Mouse (Mus musculus) hindbrain, embryonic 13.5 days (tissue): ENCODE results near the gene Ambra1. TPM values are rescaled to one million over a fixed set of nuclear protein-coding genes. Genes with fewer than 3 reads are reported as not detected.
A peak's percentile ranks its signal among the peaks of the same experiment; 100 is the strongest.
"Not testable (repeated sequence)": the region's sequence is repeated elsewhere in the genome, so short reads cannot be mapped to it uniquely, and the experiment has no call there.

Experiments
- ATAC-seq: fragments of 200-750 bp; cut with Nextera tagmentation; 2 replicates; pipeline ENCODE4 v1.8.0; 2017; ENCODE audit warnings: moderate TSS enrichment; ENCODE audit not compliant: low FRiP score
- H3K27ac ChIP-seq: fragments of 300-500 bp; sonication (generic); 2 replicates; pipeline ENCODE4 v1.5.1; 2015; ENCODE audit warnings: inconsistent platforms, mild to moderate bottlenecking, moderate library complexity
- H3K27me3 ChIP-seq: fragments of 300-500 bp; sonication (generic); 2 replicates; pipeline ENCODE4 v1.6.1; 2015; ENCODE audit warnings: mild to moderate bottlenecking, inconsistent platforms
- H3K36me3 ChIP-seq: fragments of 300-500 bp; sonication (generic); 2 replicates; pipeline ENCODE4 v1.6.1; 2015; ENCODE audit warnings: mild to moderate bottlenecking, inconsistent platforms
- H3K4me1 ChIP-seq: fragments of 300-500 bp; sonication (generic); replicated peaks from 2 replicates; pipeline ENCODE4 v1.6.1; 2015; ENCODE audit warnings: inconsistent platforms
- H3K4me2 ChIP-seq: fragments of 300-500 bp; sonication (generic); 2 replicates; pipeline ENCODE4 v1.6.1; 2015; ENCODE audit warnings: inconsistent platforms, mild to moderate bottlenecking, moderate library complexity
- H3K4me3 ChIP-seq: fragments of 300-500 bp; sonication (generic); 2 replicates; pipeline ENCODE4 v1.5.1; 2015; ENCODE audit warnings: mild to moderate bottlenecking, inconsistent platforms
- H3K9ac ChIP-seq: fragments of 300-500 bp; sonication (generic); 2 replicates; pipeline ENCODE4 v1.6.1; 2015; ENCODE audit warnings: mild to moderate bottlenecking, inconsistent platforms
- H3K9me3 ChIP-seq: fragments of 300-500 bp; sonication (generic); 2 replicates; pipeline ENCODE4 v1.6.1; 2016; ENCODE audit warnings: inconsistent platforms
- WGBS: fragments of 180-500 bp; shearing (Covaris S2); methylation state at CpG from one replicate; pipeline ENCODE4 v1.1.7; 2015; 5-methylcytosine and 5-hydroxymethylcytosine counted together
- polyA plus RNA-seq: library from polyadenylated mRNA; unstranded; fragments of >200 nt; fragmentation: Nextera tagmentation; extraction: Ambion mirVana; gene quantifications from 2 replicates; pipeline ENCODE4 v1.2.1, GENCODE M21; 2015

Ambra1 gene
- polyA plus RNA-seq, 1 experiment from 2014 or later = 21.8 TPM

- WGBS = under 1% methylated on average over 66 of the region's 66 CpGs
- H3K27me3 ChIP-seq = no peaks in the 10 kb centered on the region
- H3K4me3 ChIP-seq = peak within 1 kb of the TSS; percentile 84
- H3K9ac ChIP-seq = peak within 1 kb of the TSS; percentile 89
- peak within 1 kb of the TSS; percentile 80 for H3K27ac ChIP-seq
- no peaks in the 10 kb centered on the region; the same call in none of the 2 replicates for H3K36me3 ChIP-seq
- ATAC-seq = peak; percentile 99
- H3K4me2 ChIP-seq = peak within 1 kb of the TSS; percentile 93
- H3K4me1 ChIP-seq = peaks cover 38% of the 10 kb centered on the region
- no peaks in the 10 kb centered on the region for H3K9me3 ChIP-seq
Measured at GRCm38 (mm10) chr2:91710272-91711234, 19.4 kb upstream of the Ambra1 start, which contains the start of the genes Atg13 and Harbi1. TSS of gene Atg13 (minus strand) at chr2:91710576. TSS of gene Harbi1 (plus strand) at chr2:91710852.

GRCm38 (mm10) chr2:91711256-91711925, 18.5 kb upstream of the Ambra1 start:
- Histone ChIP-seq H3K27me3 (no peaks in the 10 kb centered on the region), H3K4me3 (peak overlapping the region; percentile 84), H3K4me2 (peak overlapping the region; percentile 93), H3K4me1 (peaks cover 38% of the 10 kb centered on the region), H3K9ac (peak overlapping the region; percentile 89), H3K27ac (peak overlapping the region; percentile 80), H3K9me3 (no peaks in the 10 kb centered on the region), H3K36me3 (peaks cover 4% of the 10 kb centered on the region)
- ATAC-seq = no peak
- 4% methylated on average over 8 of the region's 8 CpGs for WGBS

- Histone ChIP-seq H3K9ac (0 out of 2 replicates have a peak overlapping the region, but pooled peaks have one; percentile 43), H3K4me3 (no peak overlapping the region), H3K36me3 (peaks cover 21% of the 10 kb centered on the region), H3K9me3 (no peaks in the 10 kb centered on the region), H3K4me2 (no peak overlapping the region), H3K27me3 (no peaks in the 10 kb centered on the region), H3K4me1 (peaks cover 29% of the 10 kb centered on the region), H3K27ac (no peak overlapping the region)
- 88% methylated on average over 1 of the region's 1 CpGs for WGBS
- ATAC-seq = no peak
Measured at GRCm38 (mm10) chr2:91714921-91715320, 15.0 kb upstream of the Ambra1 start.

- no peak overlapping the region for H3K4me2 ChIP-seq
- ATAC-seq = no peak
- no peak overlapping the region for H3K9ac ChIP-seq
- H3K36me3 ChIP-seq = peaks cover 36% of the 10 kb centered on the region
- H3K4me3 ChIP-seq = no peak overlapping the region
- no peaks in the 10 kb centered on the region for H3K9me3 ChIP-seq
- H3K27me3 ChIP-seq = no peaks in the 10 kb centered on the region
- WGBS = 89% methylated on average over 6 of the region's 6 CpGs
- H3K27ac ChIP-seq = no peak overlapping the region
- H3K4me1 ChIP-seq = peaks cover 12% of the 10 kb centered on the region; the same call in 1 of the 2 replicates
Measured at GRCm38 (mm10) chr2:91718276-91718675, 11.7 kb upstream of the Ambra1 start.

GRCm38 (mm10) chr2:91723382-91723781, 6.6 kb upstream of the Ambra1 start:
- no peaks in the 10 kb centered on the region for H3K4me1 ChIP-seq
- H3K4me3 ChIP-seq = no peak overlapping the region
- 84% methylated on average over 4 of the region's 4 CpGs for WGBS

GRCm38 (mm10) chr2:91723951-91724350, 6.0 kb upstream of the Ambra1 start:
- H3K4me3 ChIP-seq = no peak overlapping the region
- H3K9me3 ChIP-seq = no peaks in the 10 kb centered on the region
- H3K4me2 ChIP-seq = no peak overlapping the region
- no peak overlapping the region for H3K27ac ChIP-seq
- peaks cover 22% of the 10 kb centered on the region for H3K36me3 ChIP-seq
- peaks cover 10% of the 10 kb centered on the region; the same call in 1 of the 2 replicates for H3K27me3 ChIP-seq
- no peaks in the 10 kb centered on the region for H3K4me1 ChIP-seq
- no peak overlapping the region for H3K9ac ChIP-seq
- no peak for ATAC-seq

More at GRCm38 (mm10) chr2:91723382-91723781, 6.6 kb upstream of the Ambra1 start:
- peaks cover 10% of the 10 kb centered on the region; the same call in 1 of the 2 replicates for H3K27me3 ChIP-seq
- H3K27ac ChIP-seq = no peak overlapping the region
- no peaks in the 10 kb centered on the region for H3K9me3 ChIP-seq
- H3K4me2 ChIP-seq = no peak overlapping the region
- peaks cover 25% of the 10 kb centered on the region for H3K36me3 ChIP-seq
- ATAC-seq = no peak
- H3K9ac ChIP-seq = no peak overlapping the region

- Histone ChIP-seq H3K4me3 (no peak overlapping the region), H3K4me2 (no peak overlapping the region), H3K9me3 (no peaks in the 10 kb centered on the region), H3K27ac (no peak overlapping the region), H3K9ac (no peak overlapping the region), H3K36me3 (peaks cover 17% of the 10 kb centered on the region), H3K27me3 (peaks cover 10% of the 10 kb centered on the region; the same call in 1 of the 2 replicates), H3K4me1 (no peaks in the 10 kb centered on the region)
- ATAC-seq = no peak
- WGBS = 76% methylated on average over 2 of the region's 2 CpGs
Measured at GRCm38 (mm10) chr2:91724716-91725115, 5.2 kb upstream of the Ambra1 start.

- ATAC-seq, H3K4me2 ChIP-seq, H3K4me3 ChIP-seq, H3K36me3 ChIP-seq, H3K27me3 ChIP-seq, H3K9me3 ChIP-seq, H3K4me1 ChIP-seq, H3K9ac ChIP-seq, H3K27ac ChIP-seq: not testable (repeated sequence)
- 53% methylated on average over 4 of the region's 4 CpGs for WGBS
Measured at GRCm38 (mm10) chr2:91725476-91725875, 4.5 kb upstream of the Ambra1 start.

- Histone ChIP-seq H3K9me3 (no peaks in the 10 kb centered on the region), H3K9ac (no peak overlapping the region), H3K27ac (no peak overlapping the region), H3K4me2 (no peak overlapping the region), H3K4me1 (peaks cover 7% of the 10 kb centered on the region; the same call in 1 of the 2 replicates), H3K36me3 (no peaks in the 10 kb centered on the region), H3K27me3 (peaks cover 10% of the 10 kb centered on the region; the same call in 1 of the 2 replicates), H3K4me3 (no peak overlapping the region)
- ATAC-seq = no peak
- 87% methylated on average over 3 of the region's 3 CpGs for WGBS
Measured at GRCm38 (mm10) chr2:91727011-91727410, 2.9 kb upstream of the Ambra1 start.

GRCm38 (mm10) chr2:91729571-91729970, 363 bp upstream of the Ambra1 start:
- H3K27ac ChIP-seq = peak overlapping the region; percentile 94; the same call in 1 of the 2 replicates
- H3K4me1 ChIP-seq = peaks cover 8% of the 10 kb centered on the region; the same call in 1 of the 2 replicates
- peak overlapping the region; percentile 97; the same call in 1 of the 2 replicates for H3K9ac ChIP-seq

GRCm38 (mm10) chr2:91735221-91735620, 5.3 kb downstream of the Ambra1 start:
- no peaks in the 10 kb centered on the region; the same call in 1 of the 2 replicates for H3K36me3 ChIP-seq
- H3K27ac ChIP-seq = no peak overlapping the region
- 97% methylated on average over 5 of the region's 5 CpGs for WGBS
- ATAC-seq = no peak
- no peaks in the 10 kb centered on the region for H3K27me3 ChIP-seq
- no peaks in the 10 kb centered on the region for H3K9me3 ChIP-seq
- H3K4me1 ChIP-seq = peaks cover 8% of the 10 kb centered on the region; the same call in 1 of the 2 replicates
- H3K4me2 ChIP-seq = no peak overlapping the region
- no peak overlapping the region for H3K4me3 ChIP-seq
- H3K9ac ChIP-seq = no peak overlapping the region

More at GRCm38 (mm10) chr2:91729571-91729970, 363 bp upstream of the Ambra1 start:
- Histone ChIP-seq H3K27me3 (peaks cover 10% of the 10 kb centered on the region; the same call in 1 of the 2 replicates), H3K36me3 (no peaks in the 10 kb centered on the region; the same call in 1 of the 2 replicates), H3K9me3 (no peaks in the 10 kb centered on the region), H3K4me3 (peak overlapping the region; percentile 100), H3K4me2 (peak overlapping the region; percentile 61)
- WGBS = 18% methylated on average over 4 of the region's 4 CpGs
- ATAC-seq = peak; percentile 26

GRCm38 (mm10) chr2:91739586-91739985, 9.7 kb downstream of the Ambra1 start:
- Histone ChIP-seq H3K36me3 (no peaks in the 10 kb centered on the region), H3K9me3 (no peaks in the 10 kb centered on the region), H3K9ac (no peak overlapping the region), H3K27me3 (no peaks in the 10 kb centered on the region), H3K4me2 (no peak overlapping the region), H3K4me3 (no peak overlapping the region), H3K27ac (no peak overlapping the region), H3K4me1 (no peaks in the 10 kb centered on the region; the same call in 1 of the 2 replicates)
- ATAC-seq = no peak
- 97% methylated on average over 1 of the region's 1 CpGs for WGBS
